Mouse (Mus musculus) CD4-positive, CD25-positive, alpha-beta regulatory T cell, adult 4 months (primary cell): ENCODE results near the gene Eomes. TPM values are rescaled to one million over a fixed set of nuclear protein-coding genes. Genes with fewer than 3 reads are reported as not detected.

ENCODE experiments used
- ATAC-seq: one replicate; pipeline ENCODE4 v1.8.0; 2017
- polyA plus RNA-seq, 2 experiments: library from polyadenylated mRNA; unstranded; fragments of 100-300 nt; shearing (Covaris generic); gene quantifications; one replicate each; pipeline ENCODE4 v1.2.1; 2017

Eomes gene
- polyA plus RNA-seq, result under 1 TPM; 0.28 to 0.54 TPM

DNA sequence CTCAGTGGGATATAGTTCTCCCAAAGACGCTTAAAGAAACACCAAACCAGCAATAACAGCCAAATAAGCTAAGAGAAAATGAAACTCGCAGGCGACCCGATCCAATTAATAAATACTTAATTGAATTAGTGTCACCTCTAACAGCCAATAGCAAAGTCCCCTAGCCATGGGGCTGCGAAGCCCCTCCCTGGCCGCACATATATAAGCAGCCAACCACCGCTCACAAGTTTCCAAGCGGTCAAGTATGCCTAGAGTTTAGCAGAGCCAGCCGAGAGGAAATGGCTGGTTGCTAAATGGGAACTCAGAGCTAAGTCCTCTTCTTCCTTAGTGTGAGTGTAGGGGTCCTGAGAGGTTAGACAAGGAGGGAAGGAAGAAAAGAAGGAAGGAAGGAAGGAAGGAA, at the start of gene Eomes:
TSS of gene Eomes (plus strand) at position 252 of the 400 bp plus-strand sequence.
- no peak for ATAC-seq

DNA sequence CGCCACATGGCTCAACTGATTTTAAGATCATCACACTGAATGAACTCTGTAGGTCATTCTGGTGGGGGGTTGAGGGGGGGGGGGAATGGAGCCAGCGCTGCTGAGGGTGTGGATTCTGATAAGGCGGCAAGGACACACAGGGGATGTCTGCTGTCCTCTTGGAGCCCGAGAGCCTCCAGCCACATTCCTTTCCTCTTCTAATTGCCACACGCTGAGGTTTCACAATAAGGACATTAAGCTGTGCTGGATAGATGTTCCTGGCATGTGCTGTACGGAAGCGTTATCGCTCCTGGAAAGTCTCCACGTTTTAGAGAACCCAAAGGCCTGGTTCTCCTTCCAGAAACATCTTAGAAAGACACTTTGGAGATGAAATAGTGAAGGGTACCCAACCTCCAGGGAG, 33.2 kb upstream of the Eomes start:
- no peak for ATAC-seq

DNA sequence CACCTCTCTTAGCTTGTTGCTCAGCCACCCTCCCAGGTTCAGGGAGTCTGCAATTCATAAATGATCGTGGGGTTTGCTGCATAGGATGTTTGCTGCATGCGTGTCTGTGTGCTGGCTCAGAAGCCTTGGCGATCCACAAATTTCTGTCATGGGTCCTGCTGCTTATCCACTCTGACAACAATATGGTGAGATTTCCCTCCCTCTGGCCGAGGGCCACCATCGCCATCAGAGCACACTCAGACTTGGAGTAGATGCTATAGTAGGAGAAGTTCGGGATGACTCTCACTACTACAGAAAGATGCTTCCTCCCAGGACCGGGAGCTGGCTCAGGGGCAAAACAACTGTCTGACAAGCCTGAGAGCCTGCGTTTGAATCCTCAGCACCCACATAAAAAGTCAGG, 28.7 kb upstream of the Eomes start:
- ATAC-seq, result no peak

DNA sequence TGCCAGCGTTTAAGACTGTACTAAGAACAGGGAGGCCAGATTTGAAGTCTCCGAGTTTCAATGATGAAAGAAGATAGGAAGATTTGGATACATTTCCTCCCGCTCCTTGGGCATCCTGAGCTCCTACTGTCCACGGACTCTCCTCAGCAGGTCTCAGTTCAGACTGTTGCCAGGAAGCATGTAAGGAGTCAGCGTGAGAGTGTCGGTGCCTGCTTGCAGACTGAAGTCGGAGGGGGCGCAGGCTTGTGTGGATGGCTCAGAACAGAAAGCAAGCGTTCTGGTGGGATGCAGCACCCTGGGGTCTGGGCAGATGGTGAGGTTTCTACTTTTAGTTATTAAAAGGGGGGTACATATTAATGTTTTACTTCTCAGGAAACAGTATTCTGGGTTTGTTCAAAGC, 24.6 kb upstream of the Eomes start:
- peak; percentile 70 for ATAC-seq

DNA sequence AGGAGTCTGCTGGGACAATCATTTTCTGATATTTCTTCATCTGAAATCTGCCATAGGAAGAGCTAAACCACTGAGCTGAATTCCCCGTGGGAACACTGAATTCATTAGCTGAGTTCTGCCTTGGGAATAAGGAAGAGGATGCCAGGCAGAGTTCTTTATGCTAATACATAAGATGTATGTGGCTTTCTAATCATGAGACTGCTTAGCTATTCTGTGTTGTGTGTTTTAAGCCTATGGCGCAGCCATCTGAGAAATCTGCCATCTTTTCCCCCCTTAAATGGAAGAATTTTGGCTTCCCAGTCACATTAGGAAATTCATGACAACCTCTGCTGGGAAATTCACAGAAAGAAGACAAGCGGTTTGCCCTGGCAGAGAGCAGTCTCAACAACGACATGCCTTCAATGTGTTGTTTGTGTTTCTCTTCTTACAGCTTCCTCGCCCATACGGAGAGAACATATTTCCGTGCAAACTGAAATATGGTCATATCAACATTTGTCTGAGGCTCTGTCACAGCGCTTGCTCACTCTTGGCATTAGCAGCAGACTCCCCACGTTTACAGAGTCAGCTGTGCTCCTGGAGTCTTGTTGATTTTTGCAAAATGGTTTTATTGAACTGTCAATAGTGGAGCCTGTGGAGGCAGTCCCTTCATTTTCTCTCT, 22.7 kb upstream of the Eomes start:
- ATAC-seq, result no peak

DNA sequence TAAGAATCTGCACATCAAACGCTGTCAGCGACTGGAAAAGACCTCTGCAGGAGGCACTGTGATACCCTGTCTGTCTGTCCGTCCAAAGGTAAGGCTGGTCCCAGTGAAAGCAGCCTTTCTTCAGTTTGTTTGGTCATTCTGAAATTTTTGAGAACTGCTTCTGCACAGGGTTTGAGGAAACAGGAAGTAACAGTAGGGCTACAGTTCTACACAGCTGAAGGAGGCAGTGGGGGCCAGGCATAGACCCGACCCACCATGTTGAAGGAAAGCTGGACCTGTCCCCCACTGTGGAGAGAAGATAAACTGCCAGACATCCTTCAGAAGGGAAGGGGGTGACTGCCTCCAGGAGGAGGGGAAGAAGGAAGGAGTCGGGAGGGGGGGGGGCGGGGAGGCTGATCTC, 21.6 kb upstream of the Eomes start:
- ATAC-seq, result peak; percentile 36

DNA sequence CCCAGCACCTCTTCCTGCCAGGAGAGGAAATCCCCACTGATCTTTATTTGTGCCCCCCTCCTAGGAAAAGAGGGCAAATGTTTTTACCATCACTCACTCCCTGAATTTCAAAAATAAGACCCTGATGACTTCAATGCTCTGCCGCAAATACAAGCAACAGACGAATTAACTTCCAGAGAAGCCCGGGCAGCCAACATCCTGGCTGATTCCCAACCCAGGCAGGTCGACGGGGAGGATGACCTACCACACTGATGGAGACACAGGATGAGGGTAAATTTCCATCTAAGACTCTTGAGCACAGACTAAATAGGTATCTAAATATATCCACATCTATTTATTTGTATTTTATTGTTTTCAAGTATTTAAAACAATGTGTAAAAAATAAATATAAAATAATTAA, 20.0 kb upstream of the Eomes start:
- ATAC-seq, result no peak

DNA sequence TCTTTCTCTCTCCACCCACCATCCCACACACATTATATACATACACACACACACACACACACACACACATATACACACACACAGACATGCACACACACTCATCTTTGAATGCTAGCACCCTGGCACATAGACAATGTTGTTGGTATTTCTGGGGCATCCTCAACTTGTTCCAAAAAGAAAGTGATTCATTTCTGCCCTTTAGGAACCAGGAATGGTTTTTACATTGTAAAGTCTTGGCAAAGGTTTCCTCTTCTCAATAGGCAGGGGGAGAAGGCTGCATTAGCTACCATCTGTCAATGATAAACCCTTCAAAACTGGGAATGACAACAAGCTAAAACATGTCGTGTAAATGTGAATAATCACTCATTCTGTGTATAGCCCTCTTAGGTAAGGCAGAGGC, 14.0 kb upstream of the Eomes start:
- no peak for ATAC-seq

DNA sequence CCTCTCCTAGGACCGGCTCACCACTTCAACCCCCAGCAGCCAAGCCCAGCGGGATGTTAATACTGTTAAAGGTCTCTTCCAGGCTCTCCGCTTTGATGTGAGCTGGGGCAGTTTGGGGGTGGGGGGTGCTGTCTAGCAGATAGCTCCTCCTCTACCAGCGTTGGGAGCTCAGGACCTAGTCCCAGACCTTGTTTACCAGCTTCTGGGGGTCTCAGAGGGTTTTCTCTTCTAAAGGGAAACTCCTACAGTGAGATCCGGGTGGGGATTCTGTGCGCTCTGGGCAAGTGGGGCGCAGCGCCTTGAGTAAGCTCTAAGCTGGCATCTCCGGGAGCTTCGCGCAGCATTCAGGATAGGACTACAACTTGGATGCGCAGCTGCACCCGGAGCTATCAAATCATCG, 9.7 kb upstream of the Eomes start:
- ATAC-seq, result no peak

DNA sequence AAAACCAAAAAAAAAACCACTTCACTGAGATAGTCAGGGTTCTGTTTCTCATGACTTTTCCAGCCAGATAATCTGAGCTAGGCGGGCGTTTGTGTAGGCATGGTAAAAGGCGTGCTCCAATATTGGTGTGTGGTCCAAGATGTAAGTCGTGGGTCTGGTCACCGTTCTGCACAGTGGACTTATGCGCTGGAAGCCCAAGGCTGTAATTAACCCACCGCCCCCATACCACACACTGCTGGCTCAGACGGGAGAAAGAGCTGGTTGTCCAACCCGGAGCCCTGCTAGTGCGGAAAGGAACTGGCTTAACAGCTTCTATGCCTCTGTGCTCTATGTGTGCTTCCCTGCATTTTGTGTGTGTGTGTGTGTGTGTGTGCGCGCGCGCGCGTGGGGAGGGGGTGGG, 8.7 kb upstream of the Eomes start:
- no peak for ATAC-seq

DNA sequence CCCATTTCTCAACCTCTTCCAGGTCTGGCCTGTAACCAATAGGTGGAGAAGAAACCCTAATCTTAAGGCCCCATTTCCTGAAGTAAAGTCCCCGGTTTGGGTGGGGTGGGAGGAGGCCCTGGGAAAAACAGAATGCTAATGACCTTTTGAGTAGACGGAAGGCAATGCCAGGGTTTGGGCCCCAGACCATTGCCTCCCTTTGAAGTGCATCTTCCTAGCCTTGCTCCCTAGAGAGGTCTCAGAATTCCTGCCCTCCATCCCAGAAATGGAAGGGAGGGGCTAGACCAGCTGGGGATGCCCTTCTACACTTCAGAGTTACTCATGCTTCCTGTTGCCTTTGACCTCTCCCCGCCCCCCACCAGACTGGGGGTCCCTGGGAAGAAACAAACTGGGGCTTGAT, 6.7 kb upstream of the Eomes start:
- no peak for ATAC-seq

DNA sequence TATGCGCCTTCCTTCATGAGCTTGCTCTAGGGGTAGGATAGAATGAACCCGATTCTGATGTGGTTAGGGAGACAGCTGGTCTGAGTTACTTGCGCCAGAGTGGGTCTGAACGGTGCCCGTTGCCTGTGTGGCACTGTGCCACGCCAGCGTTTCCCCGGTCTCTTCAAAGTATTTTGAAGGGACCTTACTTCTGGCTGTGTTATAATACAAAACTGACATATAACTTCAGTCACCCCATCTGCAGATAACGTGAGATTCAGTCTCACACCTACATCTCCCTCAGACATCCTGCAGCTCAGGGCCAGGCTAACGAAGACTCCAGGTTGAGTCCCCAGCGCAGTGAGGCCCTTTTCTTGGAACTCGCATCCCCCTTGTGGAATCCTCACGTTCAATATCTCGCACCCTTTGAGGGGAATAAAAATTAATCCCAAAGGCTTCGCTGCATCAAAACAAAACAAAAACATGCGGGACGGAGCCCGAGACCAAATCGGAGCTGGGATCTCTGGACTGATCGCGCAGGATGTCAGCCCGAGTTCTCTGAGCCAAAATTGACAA, 1.7 kb upstream of the Eomes start:
- no peak for ATAC-seq

DNA sequence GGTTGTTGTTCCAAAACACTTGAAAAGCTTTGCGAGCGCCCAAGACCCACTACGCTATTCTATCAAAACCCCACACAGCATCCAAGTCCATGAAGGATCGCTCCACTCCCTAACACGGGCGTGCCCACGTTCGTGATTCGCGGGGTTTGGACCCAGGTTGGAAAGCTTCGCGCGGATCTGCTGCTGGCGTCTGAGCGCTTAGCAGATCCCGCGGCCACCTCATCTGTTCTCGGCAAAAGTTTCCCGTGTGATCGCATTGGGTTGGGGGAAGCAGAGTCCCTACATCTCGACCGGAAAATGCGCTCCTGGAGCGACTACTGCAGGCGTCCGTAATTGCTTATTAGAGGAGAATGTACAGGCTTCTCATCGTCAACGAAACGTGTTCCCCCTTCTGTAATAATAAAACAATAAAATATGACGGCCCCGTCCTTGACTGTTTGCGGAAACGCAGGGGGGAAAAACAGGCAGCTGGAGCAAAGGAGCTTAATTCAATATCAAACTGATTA, 1.2 kb upstream of the Eomes start:
- ATAC-seq, result no peak

DNA sequence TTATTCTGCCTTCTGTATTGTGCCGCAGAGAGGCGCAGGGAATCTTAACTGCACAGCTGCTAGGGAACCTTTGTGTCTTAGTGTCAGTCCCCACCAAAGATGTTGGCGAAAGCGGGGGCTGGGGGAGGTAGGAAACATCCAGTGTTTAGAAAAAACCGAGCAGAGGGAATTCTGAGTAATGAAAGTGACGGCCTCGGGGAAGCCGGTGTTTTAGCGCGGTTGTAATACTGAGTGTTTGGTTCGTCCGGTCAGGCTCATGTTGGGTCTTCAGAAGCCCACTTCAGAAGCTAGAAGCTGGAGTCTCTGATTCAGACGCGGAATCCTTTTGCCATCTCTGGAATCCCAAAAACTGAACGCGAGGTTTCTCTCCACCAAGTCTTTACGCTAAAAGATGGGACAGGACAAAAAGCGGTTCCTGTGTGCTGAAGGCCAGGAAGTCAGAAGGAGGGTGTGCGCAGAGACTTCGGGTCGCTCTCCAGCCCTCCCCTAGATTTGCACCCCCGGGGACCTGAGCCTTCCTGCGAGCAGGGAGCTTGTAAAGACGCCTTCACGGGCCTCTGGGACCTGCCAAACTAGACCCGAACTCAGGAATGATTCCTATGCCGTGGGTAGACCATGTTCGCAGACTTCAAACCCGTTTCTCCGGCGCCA, 606 bp upstream of the Eomes start:
- peak; percentile 28 for ATAC-seq

DNA sequence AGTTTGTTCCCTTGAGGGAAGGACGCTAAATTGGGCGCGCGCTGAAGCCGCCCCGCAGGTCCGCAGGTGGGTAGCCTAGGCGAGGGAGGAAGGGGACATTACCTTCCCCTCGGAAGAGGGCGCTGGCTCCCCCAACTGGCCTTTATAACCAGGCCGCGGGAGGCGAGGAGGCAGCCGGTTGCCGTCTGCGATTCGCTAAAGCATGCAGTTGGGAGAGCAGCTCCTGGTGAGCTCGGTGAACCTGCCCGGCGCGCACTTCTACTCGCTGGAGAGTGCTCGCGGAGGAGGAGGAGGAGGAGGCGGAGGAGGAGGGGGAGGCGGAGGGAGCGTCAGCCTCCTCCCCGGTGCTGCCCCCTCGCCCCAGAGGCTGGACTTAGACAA, 436 bp downstream of the Eomes start:
- ATAC-seq, result peak; percentile 8

DNA sequence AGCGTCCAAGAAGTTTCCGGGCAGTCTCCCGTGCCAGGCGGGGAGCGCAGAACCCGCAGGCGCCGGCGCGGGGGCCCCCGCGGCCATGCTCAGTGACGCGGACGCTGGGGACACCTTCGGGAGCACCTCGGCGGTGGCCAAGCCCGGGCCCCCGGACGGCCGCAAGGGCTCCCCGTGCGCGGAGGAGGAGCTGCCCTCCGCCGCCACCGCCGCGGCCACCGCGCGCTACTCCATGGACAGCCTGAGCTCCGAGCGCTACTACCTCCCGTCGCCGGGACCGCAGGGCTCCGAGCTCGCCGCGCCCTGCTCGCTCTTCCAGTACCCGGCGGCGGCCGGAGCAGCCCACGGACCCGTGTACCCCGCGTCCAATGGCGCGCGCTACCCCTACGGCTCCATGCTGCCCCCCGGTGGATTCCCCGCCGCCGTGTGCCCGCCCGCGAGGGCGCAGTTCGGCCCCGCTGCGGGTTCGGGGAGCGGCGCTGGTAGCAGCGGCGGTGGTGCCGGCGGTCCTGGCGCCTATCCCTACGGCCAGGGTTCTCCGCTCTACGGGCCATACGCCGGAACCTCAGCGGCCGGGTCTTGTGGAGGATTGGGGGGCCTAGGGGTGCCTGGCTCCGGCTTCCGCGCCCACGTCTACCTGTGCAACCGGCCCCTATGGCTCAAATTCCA, 961 bp downstream of the Eomes start:
- ATAC-seq, result peak; percentile 56

DNA sequence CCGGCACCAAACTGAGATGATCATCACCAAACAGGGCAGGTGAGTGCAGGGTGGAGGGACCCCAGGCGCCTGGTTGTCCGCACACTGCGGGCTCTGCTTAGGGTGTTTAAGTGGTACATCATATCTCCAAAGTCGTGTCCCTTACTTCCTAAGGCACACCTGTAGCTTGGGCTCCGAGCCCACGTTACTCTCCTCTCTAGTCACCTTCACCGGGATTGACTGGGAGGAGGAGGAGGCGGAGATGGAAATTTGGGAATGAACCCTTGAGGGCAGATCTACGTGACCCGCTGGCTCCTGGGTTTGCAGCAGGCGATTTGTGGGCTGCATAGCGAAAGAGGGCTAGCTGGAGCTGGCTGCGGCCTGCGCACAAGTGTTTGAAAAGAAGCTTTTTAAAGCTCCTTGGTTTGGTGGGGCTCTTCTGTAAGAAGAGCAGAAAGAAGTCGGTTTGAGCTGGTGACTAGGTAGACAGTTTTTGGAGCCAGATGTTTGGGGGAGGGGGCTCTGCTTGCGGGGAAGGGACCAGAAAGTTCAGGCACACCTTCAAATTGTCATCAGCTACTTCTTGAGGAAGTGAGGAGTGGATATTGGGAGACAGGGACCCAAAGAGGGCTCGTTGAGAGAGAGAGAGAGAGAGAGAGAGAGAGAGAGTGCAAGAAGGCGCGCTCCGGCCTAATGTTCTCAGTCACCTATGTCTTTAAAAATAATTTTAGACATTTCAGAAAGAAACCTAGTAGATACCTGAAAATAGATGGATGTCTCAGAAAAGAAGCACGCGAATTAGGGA, 1.7 kb downstream of the Eomes start:
- ATAC-seq, result no peak

DNA sequence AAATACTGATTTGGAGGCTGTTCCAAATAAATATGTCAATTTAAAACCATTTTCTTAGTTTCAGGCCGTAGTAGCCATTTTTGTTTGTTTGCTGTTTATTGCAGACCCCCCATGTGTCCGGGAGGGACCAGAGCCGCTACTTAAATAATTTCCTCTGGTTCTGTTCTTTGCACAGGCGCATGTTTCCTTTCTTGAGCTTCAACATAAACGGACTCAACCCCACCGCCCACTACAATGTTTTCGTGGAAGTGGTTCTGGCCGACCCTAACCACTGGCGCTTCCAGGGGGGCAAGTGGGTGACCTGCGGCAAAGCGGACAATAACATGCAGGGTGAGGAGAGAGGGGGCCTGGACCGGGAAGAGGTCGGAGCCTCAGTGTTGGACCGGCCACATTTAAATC, 2.3 kb downstream of the Eomes start:
- no peak for ATAC-seq

DNA sequence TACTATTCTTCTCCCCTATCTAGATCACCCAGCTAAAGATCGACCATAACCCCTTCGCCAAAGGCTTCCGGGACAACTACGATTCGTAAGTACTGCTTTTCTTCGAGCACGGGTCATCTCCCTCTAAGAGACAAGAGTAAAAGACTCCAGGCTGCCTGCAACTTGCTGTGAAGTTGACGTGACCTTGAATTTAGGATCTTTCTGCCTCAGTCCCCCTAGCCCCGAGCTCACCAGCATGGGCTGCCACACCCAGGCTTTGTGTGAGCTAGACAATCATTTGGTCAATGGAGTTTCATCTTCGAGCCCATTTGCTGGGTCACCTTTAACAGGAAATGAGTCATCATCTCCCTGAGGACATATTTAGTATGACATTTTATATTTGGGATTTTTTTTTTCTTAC, 4.2 kb downstream of the Eomes start:
- no peak for ATAC-seq

DNA sequence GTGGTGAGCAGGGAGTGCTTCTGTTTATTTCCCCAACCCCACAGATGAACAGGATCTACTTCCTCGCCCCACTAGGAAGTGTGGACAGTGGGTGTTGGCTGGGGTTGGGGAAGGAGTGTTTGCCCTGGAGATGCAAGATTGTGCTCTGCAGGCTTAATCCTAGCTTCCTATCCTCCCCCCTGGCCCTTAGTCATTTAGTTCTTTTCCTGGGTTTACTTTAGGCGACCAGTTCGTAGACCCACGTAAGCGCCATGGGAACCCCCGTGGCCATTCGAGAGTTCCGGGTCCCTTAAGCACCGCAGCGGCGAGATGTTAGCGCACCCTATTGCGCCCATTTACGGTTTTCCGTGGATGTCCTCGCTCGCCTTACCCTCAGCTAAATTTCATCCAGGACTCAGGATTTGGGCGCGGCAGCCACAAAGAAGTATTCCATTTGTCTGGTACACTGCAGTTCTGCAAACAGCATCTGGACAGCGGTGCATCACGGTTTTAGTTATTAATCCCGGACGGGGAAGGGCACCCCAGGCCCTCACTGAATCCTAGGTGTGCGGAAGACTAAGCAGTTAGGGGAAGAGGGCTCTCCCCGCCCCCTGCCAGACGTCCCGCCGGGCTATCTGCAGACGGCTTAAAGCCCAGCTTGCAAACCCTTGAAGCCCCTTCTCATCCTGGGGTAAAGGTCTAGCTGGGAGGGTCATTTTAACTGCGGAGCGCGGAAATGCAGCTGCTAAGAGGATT, 8.5 kb downstream of the Eomes start:
- no peak for ATAC-seq

DNA sequence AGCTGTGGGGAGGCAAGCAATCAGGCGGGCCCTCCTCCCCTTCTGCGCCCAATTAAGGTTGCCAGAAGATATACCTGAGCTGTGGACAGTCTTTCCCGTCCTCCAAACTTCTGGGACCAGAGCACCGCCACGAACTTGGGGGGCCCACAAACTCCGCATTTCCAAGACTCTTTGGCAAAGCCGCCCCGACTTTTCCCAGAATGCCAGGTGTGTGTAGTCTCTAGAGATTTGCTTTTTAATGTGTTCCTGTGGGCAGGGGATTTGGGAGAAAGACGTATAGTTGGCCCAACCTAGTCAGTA, 9.0 kb downstream of the Eomes start:
- no peak for ATAC-seq

DNA sequence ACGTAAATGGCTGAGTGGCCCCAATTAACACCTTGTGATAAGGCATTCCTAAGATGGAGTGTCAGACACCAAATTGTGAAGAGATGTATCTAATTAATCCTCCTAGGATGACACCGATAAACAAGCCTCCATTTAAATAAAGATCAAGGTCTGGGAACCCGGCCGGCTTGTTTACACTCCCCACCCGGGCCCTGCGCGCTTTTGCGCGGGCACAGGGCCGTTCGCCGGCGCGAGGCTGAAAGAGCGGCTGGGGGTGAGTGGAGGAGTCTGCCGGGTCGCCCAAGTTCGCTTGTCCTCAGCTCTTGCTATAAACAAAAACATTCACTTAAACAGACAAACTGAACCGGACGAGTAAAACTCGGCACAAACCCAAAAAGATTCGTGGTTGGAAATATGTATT, 9.6 kb downstream of the Eomes start:
- no peak for ATAC-seq
